Mouse (Mus musculus): Measurements from ENCODE around the gene Gm49353. TPM values are rescaled to one million over a fixed set of nuclear protein-coding genes. Genes with fewer than 3 reads are reported as not detected.

Gm49353 gene
- 1 to 10 TPM in 1 of 2 experiments, not detected in 1; 2.1 TPM for total RNA-seq (2021)
- long read RNA-seq, experiment 1 = 0 reads
- long read RNA-seq, experiment 2 = 0 reads

DNA sequence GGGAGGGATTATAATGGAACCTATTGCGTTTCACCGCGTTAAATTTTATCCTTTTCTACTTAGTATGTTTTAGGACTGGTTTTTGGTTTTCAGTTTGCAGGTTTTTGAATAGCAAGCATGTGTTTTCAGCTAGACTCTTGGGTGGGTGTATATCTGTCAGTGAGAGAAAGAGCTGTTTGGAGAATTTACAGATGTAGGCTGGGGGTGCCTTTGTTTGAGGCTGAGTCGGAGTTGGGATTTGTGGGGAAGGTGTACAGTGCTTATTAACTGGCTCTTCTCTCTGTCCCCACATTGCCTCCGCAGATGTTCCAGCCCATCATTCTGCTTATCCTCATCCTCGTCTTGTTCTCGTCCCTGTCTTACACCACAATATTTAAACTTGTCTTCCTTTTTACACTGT is at the start of gene Gm49353:
Gm49353 (plus strand) TSS at position 313 of the 400 bp plus-strand sequence.
- DNase-seq = no peak

DNA sequence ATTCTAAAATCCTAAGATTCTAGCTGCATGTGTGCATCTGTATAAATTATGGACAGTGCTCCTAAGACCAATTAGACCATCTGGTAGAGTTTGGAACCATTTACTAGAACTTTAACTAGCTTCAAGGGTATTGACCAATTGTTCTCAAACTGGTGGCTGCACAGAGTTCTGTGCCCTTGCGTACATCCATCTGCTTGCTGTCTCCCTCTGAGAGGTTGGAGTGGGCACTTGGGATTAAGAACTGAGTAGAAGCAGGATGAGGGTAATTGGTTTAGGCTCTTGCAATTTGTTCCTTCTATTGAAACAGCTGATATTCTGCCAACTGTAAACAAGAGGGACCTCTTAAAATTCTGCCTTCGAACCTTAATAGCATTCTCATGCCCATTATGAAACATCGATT is 43.5 kb upstream of the Gm49353 start:
- DNase-seq = no peak

DNA sequence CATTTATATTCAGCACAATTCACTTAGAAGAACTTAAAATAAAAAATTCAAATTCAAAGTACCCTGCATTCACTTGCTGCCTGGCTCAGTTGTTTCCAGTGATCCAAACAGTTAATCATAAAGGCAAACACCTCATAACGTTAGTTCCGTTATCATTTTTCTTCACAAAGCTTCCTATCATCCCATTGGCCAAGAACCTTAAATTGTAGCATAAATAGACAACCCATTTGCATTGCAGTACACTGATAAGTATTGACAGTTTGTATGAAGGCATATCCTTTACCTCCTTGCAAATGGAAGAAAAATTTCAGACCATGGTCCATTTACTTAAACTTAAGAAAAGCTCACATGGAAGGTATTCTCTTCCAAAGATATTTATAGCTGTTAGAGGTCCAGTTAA is 37.1 kb upstream of the Gm49353 start:
- no peak for DNase-seq

DNA sequence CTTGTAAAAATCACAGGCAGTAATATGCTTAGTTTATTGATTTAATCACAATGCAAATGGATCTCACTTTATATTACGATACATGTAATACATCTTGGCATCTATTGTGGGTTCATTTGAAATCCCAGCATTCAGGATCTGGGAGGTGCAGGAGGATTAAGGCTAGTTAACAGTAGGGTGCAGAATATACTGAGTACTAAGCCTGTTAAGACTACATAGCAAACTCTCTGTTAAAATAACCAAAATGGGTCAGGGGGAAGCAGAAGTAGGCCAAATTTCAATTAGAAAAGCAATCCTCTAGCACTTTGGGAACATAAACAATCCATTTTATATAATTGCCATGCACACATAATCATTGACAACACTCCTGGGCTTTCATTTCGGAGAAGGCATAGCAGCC is 25.0 kb upstream of the Gm49353 start:
- DNase-seq = no peak

DNA sequence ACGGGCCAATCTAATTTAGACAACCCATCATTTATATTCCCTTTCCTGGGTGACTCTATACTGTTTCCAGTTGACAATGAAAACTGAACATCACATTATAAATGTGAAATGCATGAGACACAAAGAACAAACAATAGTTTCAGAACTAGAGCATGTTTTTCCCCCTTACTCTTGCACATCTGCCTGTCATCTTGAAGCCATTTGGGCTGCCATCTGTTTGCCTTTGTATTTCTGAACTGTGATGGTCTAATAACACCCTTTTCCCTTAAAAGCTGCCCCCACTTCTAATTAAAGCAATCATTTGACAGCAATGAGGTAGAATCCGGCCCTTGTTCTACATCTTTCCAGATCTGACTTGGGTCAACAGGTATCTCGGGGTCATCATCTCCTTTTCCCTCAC is 23.1 kb upstream of the Gm49353 start:
- no peak for DNase-seq

DNA sequence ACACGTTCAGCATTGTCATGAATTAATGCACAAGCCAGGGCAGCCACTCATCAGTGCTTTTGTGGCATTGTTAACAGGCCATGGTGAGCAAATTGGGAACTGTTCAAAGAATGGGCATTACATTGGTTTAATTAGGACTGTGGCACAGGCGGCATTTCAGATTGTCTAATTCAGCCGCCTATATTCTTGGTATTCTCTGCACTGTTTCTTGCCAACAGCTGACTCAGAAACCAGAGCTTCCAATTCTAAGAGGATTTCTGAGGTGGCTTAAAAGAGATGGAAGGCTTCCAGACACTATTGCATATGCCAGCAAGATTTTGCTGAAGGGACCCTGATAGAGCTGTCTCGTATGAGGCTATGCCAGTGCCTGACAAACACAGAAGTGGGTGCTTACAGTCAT is 21.9 kb upstream of the Gm49353 start:
- DNase-seq = no peak

DNA sequence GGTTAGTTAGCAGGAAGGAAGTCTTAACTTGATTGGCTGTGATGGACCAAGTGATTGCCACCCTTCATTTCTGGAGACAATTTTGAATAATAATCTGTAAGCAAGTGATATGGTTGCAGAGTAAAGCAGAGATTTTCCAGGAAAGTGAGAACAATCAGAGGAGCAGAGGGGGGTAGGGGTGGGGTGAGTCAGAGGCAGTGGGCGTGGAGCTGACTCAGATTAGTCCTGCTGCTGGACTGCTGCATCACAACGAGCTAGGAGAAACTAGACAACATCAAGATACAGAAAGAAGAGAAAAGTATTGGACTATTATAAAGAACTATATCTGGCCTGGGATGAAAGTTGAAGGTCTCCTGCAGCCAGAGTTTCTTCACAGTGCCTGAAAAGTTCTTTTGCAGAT is 20.8 kb upstream of the Gm49353 start:
- DNase-seq = peak; percentile 10

DNA sequence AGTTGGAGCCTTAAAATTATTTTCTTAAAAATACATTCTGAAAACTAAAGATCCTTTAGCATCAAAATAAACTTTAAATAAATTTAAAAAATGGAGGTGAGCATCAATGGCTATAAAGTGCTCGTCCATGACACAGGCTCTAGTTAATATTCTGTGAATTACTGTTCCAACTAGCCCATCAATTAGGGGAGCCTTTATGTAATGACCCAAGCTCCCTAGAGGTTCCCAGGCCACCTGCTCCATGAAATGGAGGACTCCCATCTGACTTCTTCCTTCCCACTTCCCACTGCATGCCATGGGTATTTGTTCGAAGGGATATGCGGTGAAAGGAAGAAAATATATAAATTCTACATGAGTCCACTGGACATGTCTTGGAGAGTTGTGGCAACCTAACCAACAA is 18.5 kb upstream of the Gm49353 start:
- no peak for DNase-seq

DNA sequence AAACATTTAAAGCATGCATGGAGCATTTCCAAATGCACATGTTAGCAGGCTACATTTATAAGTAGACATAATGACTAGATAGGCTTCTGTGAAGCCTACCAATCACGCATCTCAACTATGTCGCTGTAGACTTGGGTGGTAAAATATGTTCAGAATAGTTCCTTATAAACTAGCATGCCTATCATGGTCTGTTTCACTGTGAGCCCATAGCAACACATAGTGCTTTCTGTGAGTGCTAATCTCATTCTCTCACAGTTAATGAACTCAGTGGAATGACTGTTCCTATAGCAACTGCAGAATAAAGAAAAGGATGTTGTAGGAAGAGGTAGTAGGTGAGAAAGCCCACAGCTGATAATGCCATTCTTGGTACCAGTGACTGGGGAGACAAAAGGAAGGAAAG is 17.7 kb upstream of the Gm49353 start:
- DNase-seq = no peak

DNA sequence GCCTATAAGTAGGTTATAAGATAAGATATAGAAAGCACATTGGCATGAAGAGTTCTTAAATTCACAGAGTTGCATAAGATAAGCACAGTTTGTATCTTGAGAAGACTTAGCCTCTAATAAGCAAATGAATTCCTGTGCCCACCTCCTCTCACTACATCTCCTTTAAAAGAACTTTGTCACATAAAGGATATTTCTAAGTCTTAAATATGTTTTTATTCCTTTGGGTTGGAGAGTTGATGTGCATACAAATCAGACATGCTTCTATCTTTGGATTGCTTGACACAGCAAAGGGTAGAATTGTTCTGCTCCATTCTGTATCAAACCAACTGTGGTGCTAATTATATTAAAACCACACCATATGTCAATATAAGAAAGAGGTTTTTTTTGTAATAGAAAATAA is 5.0 kb upstream of the Gm49353 start:
- no peak for DNase-seq

DNA sequence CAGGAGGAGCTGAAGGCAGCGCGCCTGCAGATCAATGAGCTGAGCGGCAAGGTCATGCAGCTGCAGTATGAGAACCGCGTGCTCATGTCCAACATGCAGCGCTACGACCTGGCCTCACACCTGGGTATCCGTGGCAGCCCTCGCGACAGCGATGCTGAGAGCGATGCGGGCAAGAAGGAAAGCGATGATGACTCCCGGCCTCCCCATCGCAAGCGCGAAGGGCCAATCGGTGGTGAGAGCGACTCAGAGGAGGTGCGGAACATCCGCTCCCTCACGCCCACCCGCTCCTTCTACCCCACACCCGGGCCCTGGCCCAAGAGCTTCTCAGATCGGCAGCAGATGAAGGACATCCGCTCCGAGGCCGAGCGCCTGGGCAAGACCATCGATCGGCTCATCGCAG is 1.9 kb upstream of the Gm49353 start:
- no peak for DNase-seq

DNA sequence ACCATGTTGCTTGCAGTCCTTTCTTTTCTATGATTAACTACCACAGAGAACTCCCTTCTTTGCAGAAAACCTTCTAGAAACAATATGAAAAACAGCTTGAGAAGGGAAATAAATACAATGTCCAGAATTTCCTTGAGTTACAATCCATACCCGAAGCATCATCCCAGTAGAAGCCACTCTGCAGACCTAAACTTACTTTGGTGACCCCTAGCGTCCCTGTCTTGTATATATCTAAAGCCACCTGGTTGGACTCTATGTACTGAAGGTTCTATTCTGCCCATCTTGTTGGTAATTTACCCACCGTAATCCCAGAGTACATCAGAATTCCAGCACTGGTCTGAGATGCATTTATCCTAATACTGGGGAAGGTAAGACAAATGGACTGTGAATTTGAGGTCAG is 1.1 kb downstream of the Gm49353 start:
- DNase-seq = no peak

DNA sequence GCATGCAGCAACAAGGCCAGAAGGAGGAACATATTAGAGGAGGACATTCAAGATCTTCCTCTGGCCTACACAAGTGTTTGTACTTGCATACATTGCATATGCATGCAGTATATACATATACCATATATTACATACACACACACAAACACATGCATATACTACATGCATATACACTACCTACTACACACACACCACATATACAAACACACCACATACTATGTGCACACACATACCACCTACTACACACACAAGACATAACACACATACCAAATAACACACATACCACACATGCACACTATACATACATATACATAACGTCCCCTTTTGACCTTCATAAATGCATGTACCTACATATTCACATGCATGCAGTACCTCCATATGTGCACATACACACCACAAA is 1.9 kb downstream of the Gm49353 start:
- no peak for DNase-seq

DNA sequence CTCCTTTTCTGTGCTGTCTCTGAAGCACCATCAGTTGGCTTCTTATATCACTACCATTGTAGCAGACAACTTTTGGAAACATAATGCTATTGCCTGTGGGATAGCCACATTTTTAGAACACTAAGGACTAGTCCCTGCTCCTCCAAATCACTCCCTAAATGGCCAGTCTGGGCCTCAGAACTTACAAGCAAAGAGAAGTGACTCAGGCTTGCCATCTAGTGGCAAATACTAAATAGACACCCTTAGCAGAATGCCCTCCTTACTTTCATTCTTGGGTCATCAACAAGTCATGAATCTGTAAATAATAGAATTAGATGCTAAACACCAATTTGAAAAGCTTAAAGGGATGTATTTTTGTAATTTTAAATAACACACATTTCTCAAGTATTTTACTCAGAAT is 8.0 kb downstream of the Gm49353 start:
- peak; percentile 26 for DNase-seq

DNA sequence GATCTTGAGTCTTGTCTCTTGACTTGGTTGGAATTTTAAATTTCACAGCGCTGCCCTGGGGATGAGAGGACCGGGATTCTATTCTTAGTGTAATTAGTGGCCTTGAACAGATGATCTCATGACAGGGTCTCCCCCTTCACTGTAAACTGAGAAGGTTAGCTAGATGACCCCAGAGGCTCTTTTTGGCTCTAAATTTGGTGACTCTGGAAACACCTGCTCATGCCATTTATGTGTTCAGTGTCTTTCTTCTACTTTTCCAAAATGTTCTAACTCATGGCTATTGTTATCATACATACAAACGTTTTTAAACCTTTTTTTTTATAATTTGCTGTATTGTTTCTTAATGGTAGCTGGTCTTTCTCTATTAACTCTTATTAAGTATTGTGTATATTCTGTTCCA is 10.0 kb downstream of the Gm49353 start:
- DNase-seq = no peak

DNA sequence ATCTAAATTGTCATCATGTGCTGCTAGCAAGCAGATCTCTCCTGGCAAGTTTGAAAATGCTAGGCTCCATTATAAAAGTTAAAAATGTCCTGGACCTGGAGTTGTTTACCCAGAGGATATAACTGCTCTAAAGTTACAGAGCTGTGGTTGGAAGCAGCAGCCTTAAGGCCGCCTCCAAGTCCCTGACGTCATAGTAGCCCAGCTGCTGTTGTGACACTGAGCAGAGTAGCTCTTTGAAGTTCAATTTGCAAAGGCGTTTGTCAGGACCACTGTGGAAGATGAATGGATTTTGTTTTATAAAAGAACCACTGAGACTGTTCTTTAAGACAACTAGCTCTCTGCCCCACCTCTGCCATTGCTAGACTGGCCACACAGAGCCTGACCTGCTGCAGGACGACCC is 12.7 kb downstream of the Gm49353 start, which contains the start of gene 9330159F19Rik:
9330159F19Rik (plus strand) TSS at position 154 of the 400 bp plus-strand sequence.
- DNase-seq = peak; percentile 28

DNA sequence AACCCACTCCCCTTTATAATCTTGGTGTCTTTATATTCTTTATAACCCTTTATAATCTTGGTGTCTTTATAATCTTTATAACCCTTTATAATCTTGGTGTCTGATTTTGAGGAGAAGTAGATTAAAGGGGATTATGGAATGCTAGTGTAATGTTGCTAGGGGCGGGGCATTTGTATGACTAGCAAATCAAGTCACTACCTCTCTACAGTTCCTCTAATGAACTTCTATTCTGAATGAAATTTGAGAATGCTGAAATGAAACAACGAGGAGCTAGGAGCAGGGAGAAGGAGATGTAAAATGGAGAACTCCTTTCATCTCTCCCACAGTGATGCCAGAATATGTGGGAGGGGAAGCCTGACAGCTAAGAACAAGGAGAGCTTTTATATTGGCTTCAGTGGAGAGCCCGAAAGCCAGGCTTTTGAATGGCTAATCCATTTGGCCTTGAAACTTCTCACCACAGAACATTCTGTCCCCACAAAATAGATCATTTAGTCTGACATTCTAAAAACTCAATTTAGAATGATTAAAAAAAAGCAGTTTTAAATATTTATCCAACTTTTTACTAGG is 14.9 kb downstream of the Gm49353 start:
- DNase-seq = no peak

DNA sequence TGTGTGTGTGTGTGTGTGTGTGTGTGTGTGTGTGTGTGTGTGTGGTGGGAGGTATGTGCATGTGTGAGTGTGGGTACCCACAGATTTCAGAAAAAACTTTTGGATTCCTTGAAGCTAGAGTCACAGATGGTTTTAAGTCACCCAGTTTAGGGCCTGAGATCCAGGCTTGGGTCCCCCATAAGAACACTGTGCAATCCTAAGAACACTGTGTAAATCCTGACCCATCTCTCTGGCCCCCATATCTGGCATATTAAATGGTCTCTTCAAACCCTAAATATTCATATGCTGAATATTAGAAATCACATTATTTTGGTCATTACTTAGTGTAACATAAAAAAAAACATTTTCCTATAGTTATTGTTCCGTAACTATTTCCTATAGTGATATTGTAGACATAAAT is 18.2 kb downstream of the Gm49353 start:
- no peak for DNase-seq

DNA sequence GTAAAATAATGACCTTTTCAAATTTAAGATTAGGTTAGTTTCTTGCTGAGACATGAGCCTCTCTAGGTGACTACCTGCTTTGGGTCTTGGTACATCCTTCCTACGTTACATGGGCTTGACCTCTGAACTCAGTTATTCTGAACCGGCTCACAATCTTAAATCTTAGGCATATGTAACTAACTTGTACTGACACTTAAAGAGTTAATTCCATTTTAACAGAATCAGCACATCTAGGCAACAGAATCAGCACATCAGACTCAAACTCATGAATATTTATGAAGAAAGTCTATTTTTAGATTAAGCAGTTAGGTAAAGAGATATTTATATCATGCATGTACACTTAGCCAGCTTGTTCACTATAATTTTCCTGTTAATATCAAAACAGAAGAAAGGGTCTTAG is 18.7 kb downstream of the Gm49353 start:
- DNase-seq = no peak

DNA sequence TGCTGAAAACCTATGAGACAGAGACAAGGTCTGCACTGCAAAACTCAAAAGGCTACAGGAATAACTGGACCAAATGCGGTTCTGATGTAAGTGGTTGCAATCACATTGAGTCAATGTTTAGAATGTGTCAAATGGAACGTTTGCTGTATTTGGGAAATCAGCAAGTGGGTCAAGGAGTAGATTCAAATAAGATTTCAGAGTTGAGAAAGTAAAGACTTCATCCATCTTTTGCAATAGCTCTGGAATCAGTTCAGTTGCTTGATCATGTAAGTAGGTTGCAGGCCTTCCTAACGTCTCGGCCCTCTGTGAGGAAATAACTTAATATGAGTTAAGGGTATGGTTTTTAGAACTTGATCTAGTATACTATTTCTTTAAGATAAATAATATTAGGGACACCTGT is 26.6 kb downstream of the Gm49353 start:
- no peak for DNase-seq

DNA sequence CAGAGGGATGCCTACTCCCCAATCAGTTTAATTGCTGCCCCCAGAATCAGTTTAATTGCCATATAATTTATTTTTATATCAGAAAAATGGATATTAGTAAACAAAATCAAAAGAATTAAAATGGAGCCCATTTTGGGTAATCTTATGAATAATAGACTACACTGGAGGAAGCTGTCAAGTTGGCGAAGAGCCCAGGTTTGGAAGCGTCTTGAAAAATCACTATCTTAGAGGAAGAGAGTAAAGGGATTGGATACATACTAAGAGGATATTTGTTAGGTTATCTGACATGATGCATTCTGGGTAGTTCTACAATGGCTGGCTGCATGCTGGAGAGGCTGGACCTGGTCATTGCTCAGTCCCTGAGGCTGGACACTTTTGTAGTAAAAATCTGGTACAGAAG is 32.5 kb downstream of the Gm49353 start:
- no peak for DNase-seq
